Mouse (Mus musculus) CH12.LX (cell line): ENCODE results near the gene Mthfd2l. TPM values are rescaled to one million over a fixed set of nuclear protein-coding genes. Genes with fewer than 3 reads are reported as not detected.

Source experiments
- DNase-seq: peaks from one replicate; pipeline ENCODE4 v3.0.0-alpha.2; 2013; ENCODE audit errors: extremely low read depth
- H3K27ac ChIP-seq: 2 replicates; pipeline ENCODE4 v1.5.1; 2012; ENCODE audit warnings: low read depth, mild to moderate bottlenecking, control low read depth, moderate library complexity; ENCODE audit not compliant: insufficient read depth
- H3K27me3 ChIP-seq: replicated peaks from 2 replicates; pipeline ENCODE3; 2012; ENCODE audit warnings: inconsistent platforms
- H3K36me3 ChIP-seq, 2 experiments: replicated peaks in 1 of 2; 2 replicates each; pipeline versions ENCODE3 to v1.6.1; 2012; ENCODE audit warnings: inconsistent platforms in 1 of 2, low read length in 1 of 2, mild to moderate bottlenecking in 1 of 2, mixed read lengths in 1 of 2, moderate library complexity in 1 of 2; ENCODE audit not compliant: control insufficient read depth in 1 of 2, insufficient read depth in 1 of 2
- H3K4me1 ChIP-seq, 2 experiments: 2 replicates each; pipeline ENCODE4 v1.6.1; 2012; ENCODE audit warnings: inconsistent platforms in 1 of 2, moderate library complexity in 1 of 2; ENCODE audit not compliant: insufficient read depth in 2 of 2, control insufficient read depth in 1 of 2
- H3K4me2 ChIP-seq: 2 replicates; pipeline ENCODE4 v1.6.1; 2012; ENCODE audit warnings: low read depth, mild to moderate bottlenecking, control low read depth; ENCODE audit not compliant: poor library complexity, insufficient read depth, severe bottlenecking
- H3K4me3 ChIP-seq, 3 experiments: fragments of 150-350 bp in 1 of 3; sonication (generic) in 1 of 3; replicated peaks in 1 of 3; 2 replicates each; pipeline versions ENCODE3 to v1.5.1; 2011 to 2012; ENCODE audit warnings: low read depth in 2 of 3, low read length in 2 of 3, mild to moderate bottlenecking in 2 of 3, moderate library complexity in 2 of 3, control low read depth in 1 of 3, improper control_type of control experiment in 1 of 3, inconsistent platforms in 1 of 3, mixed read lengths in 1 of 3; ENCODE audit not compliant: poor library complexity in 1 of 3
- H3K79me2 ChIP-seq: replicated peaks from 2 replicates; pipeline ENCODE4 v1.6.1; 2012; ENCODE audit warnings: mild to moderate bottlenecking, moderate library complexity; ENCODE audit not compliant: control insufficient read depth, poor library complexity, insufficient read depth, severe bottlenecking; ENCODE audit errors: extremely low read depth
- H3K9ac ChIP-seq: 2 replicates; pipeline ENCODE4 v1.6.1; 2012; ENCODE audit warnings: low read depth, mild to moderate bottlenecking, control low read depth, moderate library complexity; ENCODE audit not compliant: insufficient read depth
- H3K9me3 ChIP-seq: replicated peaks from 2 replicates; pipeline ENCODE3; 2012; ENCODE audit warnings: low read length, inconsistent platforms, mixed read lengths
- CHD1 ChIP-seq: IDR thresholded peaks from 2 replicates; pipeline ENCODE4 v1.6.1; 2012; ENCODE audit warnings: low read depth, low read length, improper control_type of control experiment, inconsistent platforms
- CHD2 ChIP-seq: IDR thresholded peaks from 2 replicates; pipeline ENCODE4 v1.6.1; 2011; ENCODE audit warnings: low read length, improper control_type of control experiment
- CTCF ChIP-seq, 2 experiments: IDR thresholded peaks in 1 of 2; conservative IDR thresholded peaks in 1 of 2; 2 replicates each; pipeline ENCODE4 v1.5.1; 2011 to 2012; ENCODE audit warnings: low read depth in 2 of 2, low read length in 2 of 2, improper control_type of control experiment in 1 of 2, inconsistent platforms in 1 of 2, mild to moderate bottlenecking in 1 of 2, moderate library complexity in 1 of 2
- ELF1 ChIP-seq: IDR thresholded peaks from 2 replicates; pipeline ENCODE4 v1.6.1; 2014; ENCODE audit warnings: low read depth, mild to moderate bottlenecking, inconsistent platforms, low read length, improper control_type of control experiment
- EP300 ChIP-seq: IDR thresholded peaks from 2 replicates; pipeline ENCODE4 v1.6.1; 2011; ENCODE audit warnings: low read length, improper control_type of control experiment
- GABPA ChIP-seq: IDR thresholded peaks from 2 replicates; pipeline ENCODE4 v1.6.1; 2012; ENCODE audit warnings: low read depth, low read length, improper control_type of control experiment, inconsistent platforms; ENCODE audit not compliant: insufficient replicate concordance
- IRF4 ChIP-seq: IDR thresholded peaks from 2 replicates; pipeline ENCODE4 v1.6.1; 2014; ENCODE audit warnings: low read depth, mild to moderate bottlenecking, inconsistent platforms, low read length, improper control_type of control experiment
- JUN ChIP-seq: IDR thresholded peaks from 2 replicates; pipeline ENCODE4 v1.6.1; 2011; ENCODE audit warnings: low read depth, mild to moderate bottlenecking, low read length, improper control_type of control experiment, moderate library complexity; ENCODE audit not compliant: insufficient read depth
- KAT2A ChIP-seq: IDR thresholded peaks from 2 replicates; pipeline ENCODE4 v1.6.1; 2012; ENCODE audit warnings: low read length, improper control_type of control experiment, inconsistent platforms; ENCODE audit not compliant: insufficient replicate concordance
- MEF2A ChIP-seq: IDR thresholded peaks from 2 replicates; pipeline ENCODE4 v1.6.1; 2014; ENCODE audit warnings: low read depth, mild to moderate bottlenecking, inconsistent platforms, low read length, improper control_type of control experiment, borderline replicate concordance
- MYC ChIP-seq: IDR thresholded peaks from 2 replicates; pipeline ENCODE4 v1.6.1; 2011; ENCODE audit warnings: low read depth, mild to moderate bottlenecking, improper control_type of control experiment, low read length
- TCF12 ChIP-seq: IDR thresholded peaks from 2 replicates; pipeline ENCODE4 v1.6.1; 2014; ENCODE audit warnings: low read depth, mild to moderate bottlenecking, inconsistent platforms, low read length, improper control_type of control experiment
- UBTF ChIP-seq: IDR thresholded peaks from 2 replicates; pipeline ENCODE4 v1.6.1; 2012; ENCODE audit warnings: low read depth, mild to moderate bottlenecking, inconsistent platforms, low read length, improper control_type of control experiment, moderate library complexity
- USF1 ChIP-seq: IDR thresholded peaks from 2 replicates; pipeline ENCODE4 v1.6.1; 2014; ENCODE audit warnings: low read depth, mild to moderate bottlenecking, inconsistent platforms, low read length, improper control_type of control experiment
- ZC3H11A ChIP-seq: IDR thresholded peaks from 2 replicates; pipeline ENCODE4 v1.6.1; 2012; ENCODE audit warnings: low read depth, mild to moderate bottlenecking, inconsistent platforms, low read length, improper control_type of control experiment
- ZKSCAN1 ChIP-seq: IDR thresholded peaks from 2 replicates; pipeline ENCODE4 v1.6.1; 2012; ENCODE audit warnings: low read depth, inconsistent platforms, low read length, improper control_type of control experiment, borderline replicate concordance
- ZMIZ1 ChIP-seq: IDR thresholded peaks from 2 replicates; pipeline ENCODE4 v1.6.1; 2012; ENCODE audit warnings: low read depth, mild to moderate bottlenecking, inconsistent platforms, low read length, improper control_type of control experiment
- ZNF384 ChIP-seq: IDR thresholded peaks from 2 replicates; pipeline ENCODE4 v1.6.1; 2012; ENCODE audit warnings: low read depth, low read length, improper control_type of control experiment, inconsistent platforms
- dilution Hi-C: fragments of 300-500 bp; cut with MboI; formaldehyde crosslinking; loops from 2 replicates; pipeline ENCODE4 v1.14.3; 2020; ENCODE audit warnings: low sequenced_read_pairs; ENCODE audit not compliant: extremely low pct_unique_long_range_greater_than_20kb, extremely low pct_ligation_motif_present
- in situ Hi-C: fragments of 300-500 bp; cut with MboI; formaldehyde crosslinking; loops from 3 replicates; pipeline ENCODE4 v1.14.3; 2019; ENCODE audit warnings: low sequenced_read_pairs, low pct_ligation_motif_present, low pct_unique_long_range_greater_than_20kb, mixed read lengths
- polyA plus RNA-seq: library from polyadenylated mRNA; unstranded; fragments of >175 nt; gene quantifications from 2 replicates; pipeline ENCODE4 v1.2.1, GENCODE M21; 2012; ENCODE audit warnings: low read depth; ENCODE audit not compliant: insufficient read length
- total RNA-seq, 2 experiments: library from RNA; depleted of rRNA; stranded (reverse); fragments of 300-350 nt in 1 of 2; fragments of >200 nt in 1 of 2; gene quantifications; 2 replicates each; pipeline ENCODE4 v1.2.3; 2012 to 2014

Mthfd2l gene
- total and polyA plus RNA-seq, 3 experiments = 1.2 to 5.5 (median 3.7) TPM

GRCm38 (mm10) chr5:90964764-90965163 lies 33.8 kb downstream of the Mthfd2l start:
- Histone ChIP-seq H3K27ac (no peak overlapping the region), H3K79me2 (no peaks in the 10 kb centered on the region), H3K9ac (no peak overlapping the region)
- TF ChIP-seq ZKSCAN1 = no peak
- TF ChIP-seq UBTF = no peak
- no peak for TF ChIP-seq CHD1
- TF ChIP-seq CHD2 = no peak
- no peak for TF ChIP-seq MYC
- no peak for TF ChIP-seq ZMIZ1
- no peak for TF ChIP-seq ZC3H11A
- TF ChIP-seq MEF2A = no peak
- no peak for TF ChIP-seq EP300
- no peak for TF ChIP-seq ZNF384
- TF ChIP-seq JUN = no peak
- TF ChIP-seq TCF12 = no peak
- no peak for TF ChIP-seq IRF4
- TF ChIP-seq, all 38 proteins: peak for 0
- Histone ChIP-seq H3K9me3 (no peaks in the 10 kb centered on the region), H3K4me3 (no peak overlapping the region), H3K4me2 (no peak overlapping the region), H3K4me1 (peaks cover 3 to 10% of the 10 kb centered on the region in 2 experiments), H3K27me3 (no peaks in the 10 kb centered on the region), H3K36me3 (no peaks in the 10 kb centered on the region)
- dilution Hi-C loops (no loop called here), in situ Hi-C loops (no loop called here)
- no peak for DNase-seq

GRCm38 (mm10) chr5:90965386-90965785 lies 34.5 kb downstream of the Mthfd2l start:
- no peaks in the 10 kb centered on the region for H3K36me3 ChIP-seq
- no peaks in the 10 kb centered on the region for H3K27me3 ChIP-seq
- H3K4me1 ChIP-seq = peaks cover 3 to 9% of the 10 kb centered on the region in 2 experiments
- no peak for TF ChIP-seq GABPA
- no peak for TF ChIP-seq ZKSCAN1
- TF ChIP-seq CTCF (conservative IDR thresholded peaks at IDR 0.05 in 1 of 2, IDR thresholded peaks at IDR 0.05 in 1 of 2; ENCODE audit: low read depth in 2 of 2, low read length in 2 of 2) = peak in 1 of 2 experiments; percentile 36; a peak in 2 of 4 replicates
- TF ChIP-seq ELF1 = no peak
- no peak for TF ChIP-seq USF1
- no peak for TF ChIP-seq TCF12
- no peak for TF ChIP-seq KAT2A
- dilution Hi-C loops (no loop called here), in situ Hi-C loops (no loop called here)
- no peaks in the 10 kb centered on the region for H3K79me2 ChIP-seq
- no peak overlapping the region for H3K4me2 ChIP-seq
- H3K9me3 ChIP-seq = no peaks in the 10 kb centered on the region
- H3K4me3 ChIP-seq = no peak overlapping the region
- H3K9ac ChIP-seq = no peak overlapping the region
- H3K27ac ChIP-seq = no peak overlapping the region
- peak; percentile 14 for DNase-seq
